Mouse (Mus musculus): ENCODE measurements around the gene Dock8.
A peak's percentile ranks its signal among the peaks of the same experiment; 100 is the strongest.

Gene Dock8

GRCm38 (mm10) chr19:25066229-25066628, 66.9 kb downstream of the Dock8 start:
- no peak for DNase-seq

DNA sequence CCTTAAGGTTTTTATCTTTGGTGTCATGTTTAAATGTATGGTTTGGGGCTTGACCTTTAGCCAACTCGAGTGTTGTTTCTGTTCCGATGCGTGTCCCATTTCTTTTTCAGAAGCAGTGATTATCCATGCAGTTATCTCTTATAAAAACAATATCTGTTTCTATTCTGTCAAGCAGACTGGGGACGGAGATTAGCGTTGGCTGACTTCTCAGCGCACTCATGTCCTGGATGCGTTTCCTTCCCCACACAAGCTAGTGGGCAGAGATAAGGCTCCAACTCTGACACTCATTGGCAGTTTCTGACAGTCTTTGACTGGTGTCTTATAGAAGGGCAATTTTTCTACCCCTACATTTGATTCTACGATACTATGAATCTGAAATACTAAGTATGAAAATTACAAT, 69.2 kb downstream of the Dock8 start:
- no peak for DNase-seq

- no peak for DNase-seq
Measured at GRCm38 (mm10) chr19:25072521-25072920, 73.2 kb downstream of the Dock8 start.

- no peak for DNase-seq
Measured at GRCm38 (mm10) chr19:25074741-25075140, 75.4 kb downstream of the Dock8 start.

DNA sequence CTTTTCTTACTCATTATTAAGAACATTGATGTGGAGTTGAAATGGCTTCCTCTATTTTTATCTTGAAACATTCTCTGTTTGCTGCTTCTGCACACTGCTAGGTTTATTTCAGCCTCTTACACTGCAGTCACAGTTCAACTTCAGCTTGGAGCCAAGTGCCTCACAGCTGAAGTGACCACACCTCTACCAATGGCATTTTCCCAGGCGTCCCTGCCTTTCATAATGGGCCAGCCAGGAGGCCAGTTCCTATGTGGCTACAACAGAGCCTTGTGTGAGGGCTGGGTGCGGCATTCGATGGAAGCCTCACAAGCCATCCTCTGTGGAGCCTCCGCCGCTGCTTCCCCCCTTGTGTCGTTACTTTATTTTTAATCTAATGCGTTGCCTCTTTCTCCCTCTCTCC, 78.3 kb downstream of the Dock8 start:
- no peak for DNase-seq

- DNase-seq = no peak
Measured at GRCm38 (mm10) chr19:25078130-25078529, 78.8 kb downstream of the Dock8 start.

DNA sequence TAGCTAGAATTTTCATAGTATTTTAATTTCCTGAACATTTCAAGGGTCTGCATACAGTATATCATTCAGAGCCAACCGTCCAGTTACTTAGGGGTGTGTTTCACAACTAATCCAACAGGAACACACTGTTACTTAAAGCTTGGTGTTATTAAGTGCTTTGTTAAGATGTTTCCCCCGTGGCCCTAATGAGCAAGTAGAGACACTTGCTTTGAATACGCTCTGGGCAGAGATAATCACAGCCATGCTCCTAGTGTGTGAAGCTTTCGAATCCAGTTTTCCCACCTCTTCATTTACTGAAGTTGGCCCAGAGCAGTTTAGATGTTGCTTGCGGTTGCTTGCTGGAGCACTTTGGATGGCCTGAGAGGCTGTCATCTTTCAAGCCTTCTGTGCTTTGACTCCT, 80.8 kb downstream of the Dock8 start:
- DNase-seq = no peak

GRCm38 (mm10) chr19:25082839-25083238, 83.5 kb downstream of the Dock8 start:
- no peak for DNase-seq

DNA sequence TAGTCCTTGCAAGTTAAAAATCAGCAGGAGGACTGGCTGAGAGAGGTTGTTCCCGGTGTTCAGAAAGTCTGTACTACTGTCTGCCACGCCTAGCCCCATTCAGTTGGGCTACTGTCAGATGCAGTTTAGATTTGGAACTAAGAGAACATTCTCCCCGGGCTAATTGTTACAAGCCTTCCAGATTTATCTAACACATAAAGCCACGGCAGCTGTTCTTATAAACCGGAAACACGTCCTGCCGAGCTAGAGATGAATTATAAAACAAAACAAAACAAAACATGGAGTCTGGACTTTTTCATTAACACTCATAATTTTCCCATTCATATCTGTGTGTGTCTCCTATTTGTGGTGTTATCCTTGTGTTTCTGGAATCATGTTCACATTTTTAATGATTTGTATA, 87.8 kb downstream of the Dock8 start:
- DNase-seq = no peak

DNA sequence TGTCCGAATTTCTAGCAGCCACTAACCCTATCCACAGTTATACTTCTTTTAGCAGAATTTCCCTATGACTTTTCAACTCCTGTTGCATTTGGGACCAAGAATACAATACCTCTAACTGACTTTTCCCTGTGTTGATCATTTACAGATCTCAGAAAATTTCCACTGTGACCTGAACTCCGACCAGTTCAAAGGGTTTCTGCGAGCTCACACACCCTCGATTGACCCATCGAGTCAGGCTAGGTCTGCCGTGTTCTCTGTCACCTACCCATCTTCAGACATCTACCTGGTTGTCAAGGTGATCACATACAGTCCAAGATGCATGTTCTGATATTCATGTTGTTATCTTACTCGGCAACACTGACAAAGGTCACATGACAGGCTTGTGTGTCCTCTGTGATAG, 90.4 kb downstream of the Dock8 start:
- DNase-seq = peak; percentile 70

DNA sequence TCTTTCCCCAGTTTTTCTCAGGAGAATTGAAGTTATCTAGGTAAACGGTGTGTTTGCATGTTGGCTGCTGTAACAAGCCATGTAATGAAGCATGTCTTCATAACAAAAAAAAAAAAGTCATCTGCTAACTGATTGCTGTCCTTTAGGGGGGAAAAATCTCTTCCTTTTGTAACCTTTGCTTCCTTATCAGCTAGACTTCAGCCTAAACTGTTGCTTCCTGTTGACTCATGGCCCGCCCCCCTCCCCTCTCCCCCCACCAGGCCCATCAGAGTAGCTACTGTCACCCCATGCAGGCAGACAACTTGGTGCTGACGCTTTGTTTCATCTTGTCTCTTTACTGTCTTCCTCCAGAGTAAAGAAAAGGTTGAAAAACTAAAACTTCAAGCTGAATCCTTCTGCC, 95.8 kb downstream of the Dock8 start:
- DNase-seq = no peak

DNA sequence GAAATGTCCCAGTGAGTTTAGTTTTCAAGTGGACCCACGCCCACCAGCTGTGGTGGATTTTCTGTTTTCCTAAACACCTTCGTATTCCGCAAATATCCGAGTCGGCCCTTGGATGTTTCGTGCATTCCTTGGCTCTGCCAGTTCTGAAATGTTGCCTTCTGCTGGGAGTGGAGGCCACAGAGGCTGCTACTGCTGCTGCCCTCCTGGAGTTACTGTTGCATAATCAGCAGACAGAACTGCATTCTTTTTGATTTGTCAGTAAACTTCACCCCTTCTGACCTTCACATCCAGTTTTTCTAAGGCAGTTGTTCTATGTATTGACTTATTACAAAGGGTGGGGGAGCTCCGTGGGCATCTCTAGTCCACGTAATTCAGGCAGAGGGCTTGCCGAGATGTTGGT, 97.0 kb downstream of the Dock8 start:
- DNase-seq = peak; percentile 30

DNA sequence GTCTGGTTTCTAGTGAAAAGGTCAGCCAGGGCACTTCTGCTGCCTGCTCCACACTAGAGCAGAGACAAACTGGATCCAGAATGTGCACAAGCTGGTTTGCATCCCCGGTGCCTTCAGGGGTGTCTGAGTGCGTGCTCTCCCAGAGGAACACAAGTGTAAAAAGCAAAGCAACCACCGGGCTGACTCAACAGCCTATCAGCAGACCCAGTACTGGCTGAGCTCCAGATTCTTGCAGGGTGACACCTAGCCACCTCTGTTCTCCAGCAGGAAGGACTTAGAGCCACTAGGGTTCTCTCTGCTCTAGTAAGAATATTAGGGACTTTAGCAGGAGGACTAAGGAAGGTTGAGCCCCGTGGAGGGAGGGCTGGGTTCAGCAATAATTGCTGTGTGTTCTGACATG, 97.7 kb downstream of the Dock8 start:
- peak; percentile 66 for DNase-seq

- no peak for DNase-seq
Measured at GRCm38 (mm10) chr19:25097506-25097905, 98.2 kb downstream of the Dock8 start.

DNA sequence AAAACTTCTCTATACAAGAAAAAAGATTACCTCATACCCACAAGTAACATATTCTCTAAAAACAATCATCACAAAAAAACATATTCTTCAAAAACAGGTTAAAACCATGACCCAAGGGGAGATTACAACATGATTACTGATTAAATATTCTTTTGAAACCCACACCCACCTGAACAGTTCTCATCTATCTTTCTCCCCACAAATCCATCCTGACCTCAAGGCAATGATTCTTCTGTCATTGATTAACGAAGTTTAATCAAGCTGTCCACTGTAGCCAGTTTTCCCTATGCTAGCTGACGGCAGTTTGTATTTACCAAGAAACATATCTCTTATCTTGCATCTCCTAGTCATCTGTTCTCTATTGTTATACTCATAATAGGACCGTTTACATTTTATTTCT, 98.6 kb downstream of the Dock8 start:
- DNase-seq = peak; percentile 15

DNA sequence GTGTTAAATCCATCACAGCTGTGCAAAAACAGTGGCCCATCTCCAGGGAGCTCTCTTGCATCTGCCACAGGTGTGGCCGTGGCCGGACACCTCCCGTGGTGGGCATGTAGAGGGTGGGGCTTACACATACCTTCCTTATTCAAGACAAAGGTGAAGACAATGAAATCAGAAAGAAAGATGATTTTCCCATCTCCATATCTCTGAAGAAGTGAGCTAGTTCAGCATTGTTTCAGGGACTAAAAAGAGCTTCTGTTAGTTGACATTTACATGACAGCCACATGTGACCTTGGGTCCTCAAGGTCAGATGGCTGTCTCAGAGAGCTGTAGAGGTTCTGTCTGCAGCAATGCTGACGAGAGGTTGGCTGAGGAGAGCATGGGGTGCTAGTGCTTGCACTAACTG, 99.6 kb downstream of the Dock8 start:
- no peak for DNase-seq

DNA sequence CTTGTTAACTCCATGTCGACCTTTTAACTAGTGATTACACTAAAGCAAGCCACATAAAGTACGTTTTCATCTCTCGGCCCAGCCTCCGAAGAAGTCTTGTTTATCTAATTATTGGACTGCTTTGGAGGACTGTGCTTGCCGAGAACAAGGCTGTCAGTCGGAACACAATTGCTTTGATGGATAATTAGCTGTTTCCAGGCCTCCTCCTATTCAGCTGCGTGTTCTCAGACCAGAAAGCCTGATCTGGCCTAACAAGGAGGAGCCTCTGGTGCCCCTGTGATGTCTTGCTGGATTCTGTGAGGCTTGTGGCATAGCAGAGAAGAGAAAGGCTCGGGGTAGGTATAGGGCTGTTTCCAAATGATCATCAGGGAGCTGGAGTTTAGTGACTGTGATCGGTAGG, 106.3 kb downstream of the Dock8 start:
- DNase-seq = no peak

DNA sequence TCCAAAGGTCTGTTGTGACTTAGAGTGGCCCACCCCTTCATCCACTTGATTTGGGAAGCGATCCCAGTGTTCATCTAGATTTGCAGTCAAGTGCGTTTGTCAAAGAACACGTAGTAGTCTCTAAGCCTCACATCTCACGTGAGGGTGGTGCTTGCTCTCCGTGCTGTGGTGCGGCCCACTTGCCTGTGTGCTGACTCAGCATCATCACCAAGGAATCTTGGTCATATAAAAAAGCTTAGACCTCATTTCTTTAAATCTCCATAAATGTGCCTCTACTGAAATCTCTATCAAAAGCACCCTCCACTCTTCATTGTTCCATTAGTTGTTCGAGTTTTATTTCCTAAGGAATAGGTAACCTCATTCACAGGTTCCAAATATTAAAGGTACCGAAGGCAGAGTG, 107.0 kb downstream of the Dock8 start:
- no peak for DNase-seq

DNA sequence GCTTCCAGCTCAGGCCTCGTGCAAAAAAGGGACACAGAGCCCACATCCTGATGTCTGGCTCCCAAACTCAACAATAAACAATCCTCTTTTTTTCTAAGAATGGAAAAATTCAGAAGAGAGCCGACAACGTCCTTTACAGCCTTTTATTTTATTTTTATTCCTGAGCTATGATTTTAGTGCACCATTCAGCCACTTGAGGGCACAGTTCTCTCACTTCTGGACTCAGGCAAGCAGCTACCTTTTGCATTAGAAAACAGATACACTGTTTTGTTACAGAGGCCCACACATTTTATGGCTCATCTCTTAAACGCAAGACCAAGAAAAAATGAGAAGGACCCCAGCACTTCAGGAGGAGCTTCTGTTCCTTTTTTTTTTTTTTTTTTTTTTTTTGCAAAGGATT, 108.1 kb downstream of the Dock8 start:
- DNase-seq = peak; percentile 38

DNA sequence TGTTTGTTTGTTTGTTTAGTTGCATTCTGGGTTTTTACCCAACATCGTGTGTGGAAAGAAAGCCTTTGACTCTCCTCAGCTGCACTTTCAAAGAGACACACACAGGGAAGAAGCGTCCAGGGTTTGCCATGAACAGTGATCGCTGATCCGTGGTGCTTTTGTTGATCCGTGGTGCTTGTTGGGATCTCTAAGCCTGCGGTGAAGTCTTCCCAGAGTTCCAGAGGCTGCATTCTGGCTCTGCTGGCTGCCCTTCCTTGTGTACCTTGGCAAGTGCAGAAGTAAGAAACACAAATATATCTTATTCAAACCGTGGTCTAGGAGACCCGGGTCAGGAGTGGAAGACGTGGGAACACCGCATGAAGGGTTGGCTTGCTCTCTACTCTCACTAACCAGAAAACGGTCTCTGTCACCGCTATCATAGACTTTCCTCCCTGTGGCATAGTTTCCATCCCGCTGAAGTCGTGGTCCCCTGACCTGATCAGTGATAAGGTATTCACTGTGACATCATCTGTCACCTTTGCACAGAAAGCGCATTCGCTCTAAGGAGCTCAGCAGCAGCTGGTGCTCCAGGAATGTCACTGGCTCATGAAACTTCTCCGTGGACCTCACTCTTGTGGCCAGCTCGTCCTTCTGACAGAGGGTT, 112.4 kb downstream of the Dock8 start:
- DNase-seq = peak; percentile 30

DNA sequence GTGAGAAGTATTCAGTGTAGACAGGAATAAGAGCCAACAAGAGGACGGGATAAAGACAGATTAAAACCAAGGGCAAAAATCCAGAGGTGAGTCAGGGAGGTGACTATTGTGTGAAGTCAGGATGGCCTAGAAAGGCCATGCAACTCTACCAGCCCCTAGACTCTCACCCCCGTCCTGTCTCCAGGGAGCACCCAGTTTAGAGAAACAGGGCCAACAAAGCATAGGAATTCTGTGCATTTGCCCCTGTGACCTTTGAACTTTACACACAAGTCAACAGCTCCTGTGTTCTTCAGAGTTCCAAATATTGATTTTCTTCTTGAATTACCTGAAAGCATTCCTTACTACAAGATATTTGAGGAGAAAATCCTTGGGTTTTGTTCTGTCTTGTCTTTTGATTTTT, 117.6 kb downstream of the Dock8 start:
- no peak for DNase-seq

DNA sequence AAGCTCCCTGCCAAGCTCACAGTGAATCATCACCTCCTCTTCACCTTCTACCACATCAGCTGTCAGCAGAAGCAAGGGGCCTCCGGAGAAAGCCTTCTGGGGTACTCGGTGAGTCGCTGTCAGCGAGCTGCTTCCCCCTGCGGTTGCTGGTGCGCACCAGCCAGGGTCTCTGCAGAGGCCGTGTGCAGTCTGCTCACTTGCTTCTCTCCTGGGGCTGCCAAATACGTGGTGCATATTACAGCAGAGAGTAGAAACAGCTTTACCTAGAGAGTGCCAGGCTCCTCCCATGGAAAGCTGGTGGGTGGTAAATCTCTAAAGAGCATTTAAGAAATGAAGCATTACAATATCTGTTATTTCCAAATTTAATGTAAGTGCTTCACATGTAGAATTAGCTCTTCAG, 123.1 kb downstream of the Dock8 start:
- DNase-seq = no peak

DNA sequence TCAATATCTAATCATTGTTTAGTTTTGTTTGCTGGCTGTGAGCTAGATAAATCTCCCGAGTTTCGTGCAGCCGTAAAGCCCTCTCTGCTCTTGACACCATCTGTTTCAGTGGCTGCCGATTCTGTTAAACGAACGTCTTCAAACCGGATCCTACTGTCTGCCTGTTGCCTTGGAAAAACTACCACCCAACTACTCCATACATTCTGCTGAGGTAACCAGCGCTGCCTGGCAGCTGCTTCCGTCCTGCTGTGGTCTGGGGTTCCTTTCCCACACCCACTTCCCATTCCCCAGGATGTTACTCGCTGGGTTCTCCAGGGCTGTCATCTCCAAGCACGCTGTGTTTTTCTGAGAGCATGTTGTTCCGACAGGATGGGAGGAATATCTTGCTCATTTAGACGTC, 123.7 kb downstream of the Dock8 start:
- no peak for DNase-seq

DNA sequence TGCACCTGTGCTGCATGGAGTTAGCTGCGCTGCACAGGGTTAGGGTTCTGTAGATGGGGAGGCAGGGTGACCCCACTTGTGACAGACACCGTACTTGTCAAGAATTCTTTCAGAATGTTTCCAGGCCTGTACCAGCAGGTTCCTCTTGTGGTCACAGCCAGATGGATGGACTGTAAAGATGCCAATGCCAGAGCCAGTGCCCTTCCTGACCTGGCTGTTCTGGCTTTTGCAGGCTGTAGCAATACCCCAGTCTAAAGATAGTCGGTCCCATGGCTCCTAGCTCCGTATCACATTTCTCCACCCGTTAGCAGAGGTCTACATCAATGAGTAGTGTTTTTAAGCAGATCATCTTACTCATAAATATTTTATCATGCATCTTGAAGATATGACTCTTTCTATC, 124.1 kb downstream of the Dock8 start:
- no peak for DNase-seq

- peak; percentile 57 for DNase-seq
Measured at GRCm38 (mm10) chr19:25132322-25132721, 133.0 kb downstream of the Dock8 start.

GRCm38 (mm10) chr19:25133959-25134358, 134.6 kb downstream of the Dock8 start:
- no peak for DNase-seq

Measured in kidney, adult 9 months (tissue).